Mouse (Mus musculus): Measurements from ENCODE around the gene Rasal2. TPM values are rescaled to one million over a fixed set of nuclear protein-coding genes. Genes with fewer than 3 reads are reported as not detected.

Gene Rasal2
- polyA plus RNA-seq, 2 experiments: 0.58 to 1.1 TPM

DNA sequence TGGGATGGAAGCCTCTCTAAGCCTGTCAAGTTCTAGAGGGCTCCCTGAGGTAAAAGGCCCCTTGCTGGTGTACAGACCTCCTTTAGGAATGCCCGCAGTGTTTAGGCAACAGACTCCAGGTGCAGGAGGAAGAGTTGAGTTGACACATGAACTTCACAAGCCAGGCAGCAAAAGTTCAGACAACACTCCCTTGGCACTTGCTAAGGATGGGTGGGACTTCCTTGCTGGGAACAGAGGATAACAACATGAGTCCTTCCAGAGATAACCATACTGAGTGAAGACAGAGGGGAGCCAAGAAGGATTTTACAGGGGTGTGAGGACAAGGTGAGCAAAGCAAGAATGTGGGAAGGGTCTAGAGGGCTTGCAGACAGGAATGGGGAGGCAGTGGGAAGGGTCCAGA, 319.8 kb downstream of the Rasal2 start:
- Histone ChIP-seq H3K9ac (replicated peaks) (no peak overlapping the region), H3K4me3 (ENCODE audit: insufficient read depth in 1 of 2, low read depth in 2 of 2, low read length in 2 of 2) (no peak overlapping the region), H3K27ac (no peak overlapping the region), H3K4me1 (replicated peaks; ENCODE audit: control insufficient read depth in 2 of 2, insufficient read depth in 2 of 2, low read length in 1 of 2) (no peaks in the 10 kb centered on the region), H3K4me2 (ENCODE audit: low read depth) (no peak overlapping the region), H3K9me3 (ENCODE audit: control insufficient read depth, low read length) (no peaks in the 10 kb centered on the region), H3K27me3 (ENCODE audit: control insufficient read depth, insufficient read depth, low read length) (no peaks in the 10 kb centered on the region), H3K36me3 (replicated peaks; ENCODE audit: control insufficient read depth, insufficient read depth, low read depth) (no peaks in the 10 kb centered on the region)
- WGBS (ENCODE audit: insufficient replicate concordance): 74% methylated on average over 1 of the region's 1 CpGs
- DNase-seq (ENCODE audit: low read depth in 3 of 3, low spot score in 3 of 3): no peak
- TF ChIP-seq EP300 (IDR thresholded peaks at IDR 0.05; ENCODE audit: low read depth): no peak
- TF ChIP-seq CTCF (IDR thresholded peaks at IDR 0.05; ENCODE audit: low read depth): no peak
- no peak for ATAC-seq (ENCODE audit: insufficient read depth)

DNA sequence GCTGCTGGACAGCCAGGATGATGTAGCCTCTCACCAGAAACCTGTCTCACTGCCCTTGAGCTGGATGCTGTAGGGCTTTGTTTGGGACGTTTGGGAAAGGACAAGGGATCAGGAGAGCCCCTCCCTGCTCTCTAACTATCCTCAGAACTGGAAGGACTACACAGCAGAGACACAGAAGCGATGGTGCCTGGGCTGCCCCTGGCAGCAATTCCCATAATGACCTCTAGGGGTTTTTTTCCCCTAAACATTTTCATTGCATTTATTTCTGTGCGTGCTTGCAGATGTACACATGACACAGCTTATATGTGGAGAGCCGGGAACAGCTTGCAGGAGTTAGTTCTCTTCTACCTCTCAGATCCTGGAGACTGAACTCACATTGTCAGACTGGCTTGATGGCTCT, 320.3 kb downstream of the Rasal2 start:
- no peak overlapping the region for H3K9ac ChIP-seq (replicated peaks)
- no peak overlapping the region for H3K4me3 ChIP-seq (ENCODE audit: insufficient read depth in 1 of 2, low read depth in 2 of 2, low read length in 2 of 2)
- H3K9me3 ChIP-seq (ENCODE audit: control insufficient read depth, low read length): no peaks in the 10 kb centered on the region
- H3K4me1 ChIP-seq (replicated peaks; ENCODE audit: control insufficient read depth in 2 of 2, insufficient read depth in 2 of 2, low read length in 1 of 2): no peaks in the 10 kb centered on the region
- ATAC-seq (ENCODE audit: insufficient read depth) (no peak), DNase-seq (ENCODE audit: low read depth in 3 of 3, low spot score in 3 of 3) (no peak)
- no peaks in the 10 kb centered on the region for H3K36me3 ChIP-seq (replicated peaks; ENCODE audit: control insufficient read depth, insufficient read depth, low read depth)
- no peaks in the 10 kb centered on the region for H3K27me3 ChIP-seq (ENCODE audit: control insufficient read depth, insufficient read depth, low read length)
- TF ChIP-seq CTCF (IDR thresholded peaks at IDR 0.05; ENCODE audit: low read depth) (peak; percentile 53), EP300 (IDR thresholded peaks at IDR 0.05; ENCODE audit: low read depth) (no peak)
- 51% methylated on average over 4 of the region's 4 CpGs for WGBS (ENCODE audit: insufficient replicate concordance)
- no peak overlapping the region for H3K27ac ChIP-seq
- no peak overlapping the region for H3K4me2 ChIP-seq (ENCODE audit: low read depth)

DNA sequence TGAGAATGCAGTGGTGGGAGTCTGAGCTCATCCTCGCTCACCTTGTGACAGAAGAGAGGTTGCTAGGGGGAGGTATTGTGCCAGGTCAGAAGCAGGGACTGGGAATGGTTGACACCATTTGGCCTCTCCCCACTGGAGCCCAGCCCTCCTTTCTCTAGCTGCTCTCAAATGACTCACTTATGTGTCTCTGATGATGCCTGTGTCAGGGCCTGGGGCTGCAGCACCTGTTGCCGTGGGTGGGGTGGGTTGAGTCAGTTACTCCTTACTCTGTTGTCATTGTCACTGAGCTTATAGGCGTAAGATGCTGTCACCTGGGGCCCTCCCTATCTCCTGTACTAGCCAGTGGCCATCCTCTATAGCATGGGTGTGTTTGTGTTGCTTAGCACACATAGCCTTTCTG, 321.6 kb downstream of the Rasal2 start:
- H3K4me3 ChIP-seq (ENCODE audit: insufficient read depth in 1 of 2, low read depth in 2 of 2, low read length in 2 of 2): no peak overlapping the region
- no peak overlapping the region for H3K4me2 ChIP-seq (ENCODE audit: low read depth)
- WGBS (ENCODE audit: insufficient replicate concordance): 47% methylated on average over 3 of the region's 3 CpGs
- H3K9ac ChIP-seq (replicated peaks): no peak overlapping the region
- ATAC-seq (ENCODE audit: insufficient read depth): no peak
- TF ChIP-seq EP300 (IDR thresholded peaks at IDR 0.05; ENCODE audit: low read depth) (no peak), CTCF (IDR thresholded peaks at IDR 0.05; ENCODE audit: low read depth) (no peak)
- H3K4me1 ChIP-seq (replicated peaks; ENCODE audit: control insufficient read depth in 2 of 2, insufficient read depth in 2 of 2, low read length in 1 of 2): no peaks in the 10 kb centered on the region
- H3K27ac ChIP-seq: no peak overlapping the region
- no peaks in the 10 kb centered on the region for H3K27me3 ChIP-seq (ENCODE audit: control insufficient read depth, insufficient read depth, low read length)
- H3K36me3 ChIP-seq (replicated peaks; ENCODE audit: control insufficient read depth, insufficient read depth, low read depth): no peaks in the 10 kb centered on the region
- DNase-seq (ENCODE audit: low read depth in 3 of 3, low spot score in 3 of 3): no peak
- H3K9me3 ChIP-seq (ENCODE audit: control insufficient read depth, low read length): no peaks in the 10 kb centered on the region

DNA sequence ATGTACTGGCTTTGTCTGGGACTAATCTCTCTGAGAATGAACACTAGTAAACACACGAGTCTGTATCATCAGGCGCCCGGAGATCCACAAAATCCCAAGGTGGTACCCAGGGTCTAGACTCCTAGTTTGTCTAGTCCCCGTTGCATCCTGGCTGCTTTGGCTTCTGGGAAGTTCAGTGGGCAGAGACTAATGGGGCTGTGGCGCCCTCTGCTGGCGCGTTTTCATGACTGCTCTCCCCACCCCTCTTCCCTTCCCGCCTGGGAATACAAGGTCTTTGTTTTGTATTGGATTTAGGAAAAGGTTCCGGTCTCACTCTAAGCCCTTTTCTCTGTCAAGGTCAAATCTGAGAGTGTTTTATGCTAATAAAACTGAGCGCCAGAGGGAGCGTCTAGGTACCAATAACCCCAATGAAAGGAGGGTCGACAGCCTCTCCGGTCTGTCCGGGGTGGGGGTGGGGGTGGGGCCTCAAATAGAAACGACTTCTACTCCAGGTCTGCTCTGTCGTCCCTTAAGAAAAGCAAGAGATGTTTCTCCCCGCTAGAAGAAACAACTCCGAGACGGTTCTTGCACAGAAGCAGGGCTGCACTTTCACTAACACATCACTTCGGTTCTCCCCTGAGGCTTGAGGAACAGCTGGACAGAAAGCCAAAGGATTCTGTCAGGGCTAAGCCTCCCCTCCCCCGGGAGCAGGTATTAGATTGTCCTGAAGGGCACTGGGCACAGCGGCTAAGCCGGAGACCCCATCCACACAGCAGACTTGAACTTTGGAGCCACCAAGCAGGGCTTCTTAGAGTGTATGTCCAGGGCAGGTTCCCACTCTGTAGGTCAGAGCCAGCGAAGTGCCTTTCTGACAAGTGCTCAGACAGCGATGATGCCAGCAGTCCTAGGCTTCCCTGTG, 326.0 kb downstream of the Rasal2 start:
- H3K4me2 ChIP-seq (ENCODE audit: low read depth): peak overlapping the region; percentile 57
- no peaks in the 10 kb centered on the region for H3K36me3 ChIP-seq (replicated peaks; ENCODE audit: control insufficient read depth, insufficient read depth, low read depth)
- H3K4me3 ChIP-seq (ENCODE audit: insufficient read depth in 1 of 2, low read depth in 2 of 2, low read length in 2 of 2): peak overlapping the region; percentile 35 to 46
- 10% methylated on average over 25 of the region's 25 CpGs for WGBS (ENCODE audit: insufficient replicate concordance)
- H3K9me3 ChIP-seq (ENCODE audit: control insufficient read depth, low read length): no peaks in the 10 kb centered on the region
- DNase-seq (ENCODE audit: low read depth in 3 of 3, low spot score in 3 of 3) (peak in 1 of 3 experiments; percentile 26), ATAC-seq (ENCODE audit: insufficient read depth) (no peak)
- H3K9ac ChIP-seq (replicated peaks): no peak overlapping the region; the same call in 1 of the 2 replicates
- no peaks in the 10 kb centered on the region for H3K4me1 ChIP-seq (replicated peaks; ENCODE audit: control insufficient read depth in 2 of 2, insufficient read depth in 2 of 2, low read length in 1 of 2)
- H3K27ac ChIP-seq: no peak overlapping the region
- no peaks in the 10 kb centered on the region for H3K27me3 ChIP-seq (ENCODE audit: control insufficient read depth, insufficient read depth, low read length)
- TF ChIP-seq EP300 (IDR thresholded peaks at IDR 0.05; ENCODE audit: low read depth) (no peak), CTCF (IDR thresholded peaks at IDR 0.05; ENCODE audit: low read depth) (peak; percentile 88)

Other genes starting within 250 kb of the Rasal2 start
- 7.0 and 8.1 TPM in 2 replicates for gene Cryzl2, start 46.0 kb upstream of the Rasal2 start, polyA plus RNA-seq (2012; rRNA removed)
- gene Cryzl2, start 46.0 kb upstream of the Rasal2 start, polyA plus RNA-seq (2014; fragmentation: Nextera tagmentation; extraction: Ambion mirVana): 6.5 and 6.6 TPM in 2 replicates
- gene Sec16b, start 94.1 kb upstream of the Rasal2 start, polyA plus RNA-seq (2012; rRNA removed): 3.0 and 3.4 TPM in 2 replicates
- 5.1 and 5.4 TPM in 2 replicates for gene Sec16b, start 94.1 kb upstream of the Rasal2 start, polyA plus RNA-seq (2014; fragmentation: Nextera tagmentation; extraction: Ambion mirVana)